Mouse (Mus musculus): ENCODE results near the gene Fry. TPM values are rescaled to one million over a fixed set of nuclear protein-coding genes. Genes with fewer than 3 reads are reported as not detected.

Gene Fry
- polyA plus RNA-seq, 1 experiment from 2014 or later, result 8.8 TPM

GRCm38 (mm10) chr5:150372956-150373355 is 254.5 kb downstream of the Fry start:
- Histone ChIP-seq H3K9ac (ENCODE audit: low read length) (no peak overlapping the region), H3K4me3 (ENCODE audit: low read depth, low read length) (no peak overlapping the region), H3K4me2 (no peak overlapping the region), H3K36me3 (ENCODE audit: control insufficient read depth, insufficient read depth, low read length) (no peaks in the 10 kb centered on the region), H3K27ac (ENCODE audit: low read depth, low read length) (no peak overlapping the region), H3K9me3 (ENCODE audit: control insufficient read depth, low read length) (no peaks in the 10 kb centered on the region), H3K27me3 (ENCODE audit: control insufficient read depth, insufficient read depth, low read length) (no peaks in the 10 kb centered on the region), H3K4me1 (ENCODE audit: control insufficient read depth, insufficient read depth, low read length) (no peaks in the 10 kb centered on the region)
- WGBS, result 53% methylated on average over 3 of the region's 3 CpGs
- no peak for ATAC-seq (ENCODE audit: low FRiP score)
- DNase-seq (ENCODE audit: low spot score, missing footprints), result no peak

GRCm38 (mm10) chr5:150374778-150375559 is 256.5 kb downstream of the Fry start:
- WGBS, result 81% methylated on average over 8 of the region's 8 CpGs
- DNase-seq (ENCODE audit: low spot score, missing footprints), result no peak

GRCm38 (mm10) chr5:150378586-150378985 is 260.1 kb downstream of the Fry start:
- Histone ChIP-seq H3K27me3 (ENCODE audit: control insufficient read depth, insufficient read depth, low read length) (no peaks in the 10 kb centered on the region), H3K9me3 (ENCODE audit: control insufficient read depth, low read length) (no peaks in the 10 kb centered on the region), H3K4me3 (ENCODE audit: low read depth, low read length) (no peak overlapping the region), H3K4me1 (ENCODE audit: control insufficient read depth, insufficient read depth, low read length) (no peaks in the 10 kb centered on the region), H3K36me3 (ENCODE audit: control insufficient read depth, insufficient read depth, low read length) (no peaks in the 10 kb centered on the region), H3K9ac (ENCODE audit: low read length) (no peak overlapping the region), H3K27ac (ENCODE audit: low read depth, low read length) (no peak overlapping the region), H3K4me2 (no peak overlapping the region)
- 87% methylated on average over 18 of the region's 18 CpGs for WGBS
- ATAC-seq (ENCODE audit: low FRiP score) (no peak), DNase-seq (ENCODE audit: low spot score, missing footprints) (no peak)

More at GRCm38 (mm10) chr5:150374778-150375559, 256.5 kb downstream of the Fry start:
- Histone ChIP-seq H3K4me2 (no peak overlapping the region), H3K27me3 (ENCODE audit: control insufficient read depth, insufficient read depth, low read length) (no peaks in the 10 kb centered on the region), H3K36me3 (ENCODE audit: control insufficient read depth, insufficient read depth, low read length) (no peaks in the 10 kb centered on the region), H3K9ac (ENCODE audit: low read length) (no peak overlapping the region), H3K27ac (ENCODE audit: low read depth, low read length) (no peak overlapping the region), H3K9me3 (ENCODE audit: control insufficient read depth, low read length) (no peaks in the 10 kb centered on the region), H3K4me3 (ENCODE audit: low read depth, low read length) (no peak overlapping the region), H3K4me1 (ENCODE audit: control insufficient read depth, insufficient read depth, low read length) (no peaks in the 10 kb centered on the region)
- ATAC-seq (ENCODE audit: low FRiP score), result no peak

GRCm38 (mm10) chr5:150380767-150381166 is 262.3 kb downstream of the Fry start:
- WGBS, result 89% methylated on average over 10 of the region's 10 CpGs
- no peak for DNase-seq (ENCODE audit: low spot score, missing footprints)
- ATAC-seq (ENCODE audit: low FRiP score), result no peak
- Histone ChIP-seq H3K9me3 (ENCODE audit: control insufficient read depth, low read length) (no peaks in the 10 kb centered on the region), H3K4me2 (no peak overlapping the region), H3K36me3 (ENCODE audit: control insufficient read depth, insufficient read depth, low read length) (no peaks in the 10 kb centered on the region), H3K4me1 (ENCODE audit: control insufficient read depth, insufficient read depth, low read length) (no peaks in the 10 kb centered on the region), H3K9ac (ENCODE audit: low read length) (no peak overlapping the region), H3K4me3 (ENCODE audit: low read depth, low read length) (no peak overlapping the region), H3K27ac (ENCODE audit: low read depth, low read length) (no peak overlapping the region), H3K27me3 (ENCODE audit: control insufficient read depth, insufficient read depth, low read length) (no peaks in the 10 kb centered on the region)

GRCm38 (mm10) chr5:150382411-150382810 is 264.0 kb downstream of the Fry start:
- DNase-seq (ENCODE audit: low spot score, missing footprints) (no peak), ATAC-seq (ENCODE audit: low FRiP score) (no peak)
- Histone ChIP-seq H3K9ac (ENCODE audit: low read length) (no peak overlapping the region), H3K27me3 (ENCODE audit: control insufficient read depth, insufficient read depth, low read length) (no peaks in the 10 kb centered on the region), H3K9me3 (ENCODE audit: control insufficient read depth, low read length) (no peaks in the 10 kb centered on the region), H3K27ac (ENCODE audit: low read depth, low read length) (no peak overlapping the region), H3K4me1 (ENCODE audit: control insufficient read depth, insufficient read depth, low read length) (no peaks in the 10 kb centered on the region), H3K4me3 (ENCODE audit: low read depth, low read length) (no peak overlapping the region), H3K36me3 (ENCODE audit: control insufficient read depth, insufficient read depth, low read length) (no peaks in the 10 kb centered on the region), H3K4me2 (no peak overlapping the region)
- 76% methylated on average over 5 of the region's 5 CpGs for WGBS

- DNase-seq (ENCODE audit: low spot score, missing footprints), result no peak
Observed at GRCm38 (mm10) chr5:150384272-150385215, 266.1 kb downstream of the Fry start.

GRCm38 (mm10) chr5:150385224-150385623 is 266.8 kb downstream of the Fry start:
- Histone ChIP-seq H3K27ac (ENCODE audit: low read depth, low read length) (no peak overlapping the region), H3K4me2 (no peak overlapping the region), H3K9ac (ENCODE audit: low read length) (no peak overlapping the region), H3K27me3 (ENCODE audit: control insufficient read depth, insufficient read depth, low read length) (no peaks in the 10 kb centered on the region), H3K36me3 (ENCODE audit: control insufficient read depth, insufficient read depth, low read length) (no peaks in the 10 kb centered on the region), H3K9me3 (ENCODE audit: control insufficient read depth, low read length) (no peaks in the 10 kb centered on the region), H3K4me3 (ENCODE audit: low read depth, low read length) (no peak overlapping the region), H3K4me1 (ENCODE audit: control insufficient read depth, insufficient read depth, low read length) (no peaks in the 10 kb centered on the region)
- 78% methylated on average over 7 of the region's 7 CpGs for WGBS
- DNase-seq (ENCODE audit: low spot score, missing footprints), result no peak
- no peak for ATAC-seq (ENCODE audit: low FRiP score)

More at GRCm38 (mm10) chr5:150384272-150385215, 266.1 kb downstream of the Fry start:
- Histone ChIP-seq H3K27me3 (ENCODE audit: control insufficient read depth, insufficient read depth, low read length) (no peaks in the 10 kb centered on the region), H3K36me3 (ENCODE audit: control insufficient read depth, insufficient read depth, low read length) (no peaks in the 10 kb centered on the region), H3K9me3 (ENCODE audit: control insufficient read depth, low read length) (no peaks in the 10 kb centered on the region), H3K9ac (ENCODE audit: low read length) (no peak overlapping the region), H3K4me3 (ENCODE audit: low read depth, low read length) (no peak overlapping the region), H3K4me1 (ENCODE audit: control insufficient read depth, insufficient read depth, low read length) (no peaks in the 10 kb centered on the region), H3K4me2 (no peak overlapping the region), H3K27ac (ENCODE audit: low read depth, low read length) (no peak overlapping the region)
- WGBS, result 79% methylated on average over 17 of the region's 17 CpGs
- no peak for ATAC-seq (ENCODE audit: low FRiP score)

GRCm38 (mm10) chr5:150388623-150389022 is 270.2 kb downstream of the Fry start:
- Histone ChIP-seq H3K4me3 (ENCODE audit: low read depth, low read length) (no peak overlapping the region), H3K4me2 (no peak overlapping the region), H3K36me3 (ENCODE audit: control insufficient read depth, insufficient read depth, low read length) (no peaks in the 10 kb centered on the region), H3K4me1 (ENCODE audit: control insufficient read depth, insufficient read depth, low read length) (no peaks in the 10 kb centered on the region), H3K27me3 (ENCODE audit: control insufficient read depth, insufficient read depth, low read length) (no peaks in the 10 kb centered on the region), H3K9me3 (ENCODE audit: control insufficient read depth, low read length) (no peaks in the 10 kb centered on the region), H3K27ac (ENCODE audit: low read depth, low read length) (no peak overlapping the region), H3K9ac (ENCODE audit: low read length) (no peak overlapping the region)
- whole genome bisulfite sequencing, result 86% methylated on average over 12 of the region's 12 CpGs
- no peak for DNase-seq (ENCODE audit: low spot score, missing footprints)
- ATAC-seq (ENCODE audit: low FRiP score), result no peak

Measured in midbrain, embryonic 11.5 days (tissue).